Mouse (Mus musculus): ENCODE data around the gene Sgms2.

DNA sequence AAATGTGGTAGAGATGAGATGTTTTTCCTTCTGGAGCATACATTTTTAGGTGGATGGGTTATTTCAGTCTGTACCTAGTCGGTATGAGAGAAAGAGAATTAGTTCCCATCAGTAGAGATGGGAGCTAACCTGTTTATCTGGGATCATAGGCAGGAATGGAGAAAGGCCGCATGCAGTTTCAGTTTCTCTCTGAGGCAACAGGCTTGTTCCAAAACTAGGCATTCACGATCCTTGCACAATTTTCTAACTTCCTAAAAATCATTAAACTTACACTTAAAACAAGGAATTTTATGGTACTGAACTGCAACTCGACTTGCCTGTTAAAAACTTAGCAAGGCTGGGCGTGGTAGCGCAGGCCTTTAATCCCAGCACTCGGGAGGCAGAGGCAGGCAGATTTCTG is 140.7 kb downstream of the Sgms2 start:
- TF ChIP-seq EP300 (IDR thresholded peaks at IDR 0.05) (no peak), CTCF (IDR thresholded peaks at IDR 0.05) (no peak)

All from lung, postnatal 0 days (tissue).